Mouse (Mus musculus) cerebellum, postnatal 10 days (tissue): Measurements from ENCODE around the gene Glt6d1.
"Not testable (repeated sequence)": the region's sequence is repeated elsewhere in the genome, so short reads cannot be mapped to it uniquely, and the experiment has no call there.

ENCODE experiments used
- DNase-seq, 2 experiments: peaks; one replicate each; pipeline ENCODE4 v3.0.0; 2021; ENCODE audit warnings: mixed read lengths in 2 of 2

Glt6d1 gene

GRCm38 (mm10) chr2:25815748-25816147 is at the start of gene Glt6d1:
Gene Glt6d1 (minus strand): TSS chr2:25815848.
- not testable (repeated sequence) for DNase-seq

- peak; percentile 81 to 82 for DNase-seq
Observed at GRCm38 (mm10) chr2:25865412-25865811, 49.8 kb upstream of the Glt6d1 start.

GRCm38 (mm10) chr2:25864230-25864629 is 48.6 kb upstream of the Glt6d1 start:
- DNase-seq: peak; percentile 55 to 57

- DNase-seq: peak; percentile 87 to 89
Observed at GRCm38 (mm10) chr2:25863337-25864131, 47.9 kb upstream of the Glt6d1 start, which contains the start of gene Kcnt1. Gene Kcnt1 (plus strand): TSS chr2:25863734.

- peak; percentile 63 to 71 for DNase-seq
Observed at GRCm38 (mm10) chr2:25862696-25863270, 47.1 kb upstream of the Glt6d1 start.

- peak; percentile 36 to 40 for DNase-seq
Observed at GRCm38 (mm10) chr2:25862038-25862437, 46.4 kb upstream of the Glt6d1 start.

GRCm38 (mm10) chr2:25859891-25860290 is 44.2 kb upstream of the Glt6d1 start:
- no peak for DNase-seq

- DNase-seq: no peak
Observed at GRCm38 (mm10) chr2:25853998-25854397, 38.4 kb upstream of the Glt6d1 start.

- peak; percentile 50 to 70 for DNase-seq
Observed at GRCm38 (mm10) chr2:25852626-25853025, 37.0 kb upstream of the Glt6d1 start.

GRCm38 (mm10) chr2:25850330-25850729 is 34.7 kb upstream of the Glt6d1 start:
- DNase-seq: peak; percentile 74 to 80

- DNase-seq: no peak
Observed at GRCm38 (mm10) chr2:25847226-25847625, 31.6 kb upstream of the Glt6d1 start, which contains the start of gene Sohlh1. Gene Sohlh1 (minus strand): TSS chr2:25847248.

- peak; percentile 55 to 64 for DNase-seq
Observed at GRCm38 (mm10) chr2:25846516-25846915, 30.9 kb upstream of the Glt6d1 start.

GRCm38 (mm10) chr2:25844097-25844496 is 28.4 kb upstream of the Glt6d1 start:
- no peak for DNase-seq

GRCm38 (mm10) chr2:25842758-25843157 is 27.1 kb upstream of the Glt6d1 start:
- no peak for DNase-seq

- no peak for DNase-seq
Observed at GRCm38 (mm10) chr2:25842161-25842560, 26.5 kb upstream of the Glt6d1 start.

- peak; percentile 91 to 94 for DNase-seq
Observed at GRCm38 (mm10) chr2:25836291-25836690, 20.6 kb upstream of the Glt6d1 start.

- DNase-seq: no peak
Observed at GRCm38 (mm10) chr2:25830786-25831185, 15.1 kb upstream of the Glt6d1 start.

- DNase-seq: no peak
Observed at GRCm38 (mm10) chr2:25828344-25828947, 12.8 kb upstream of the Glt6d1 start.

- DNase-seq: peak in 1 of 2 experiments; percentile 0
Observed at GRCm38 (mm10) chr2:25824751-25825150, 9.1 kb upstream of the Glt6d1 start.

GRCm38 (mm10) chr2:25822806-25823205 is 7.2 kb upstream of the Glt6d1 start, which contains the start of gene Lcn9:
Gene Lcn9 (plus strand): TSS chr2:25823153.
- DNase-seq: peak; percentile 59 to 61

GRCm38 (mm10) chr2:25813364-25813763 is 2.3 kb downstream of the Glt6d1 start:
- no peak for DNase-seq

GRCm38 (mm10) chr2:25811711-25812110 is 3.9 kb downstream of the Glt6d1 start:
- no peak for DNase-seq

GRCm38 (mm10) chr2:25798065-25798464 is 17.6 kb downstream of the Glt6d1 start:
- DNase-seq: no peak

GRCm38 (mm10) chr2:25797635-25798034 is 18.0 kb downstream of the Glt6d1 start:
- no peak for DNase-seq
